Mouse (Mus musculus) right cerebral cortex, postnatal 36 days (tissue): ENCODE results near the gene Plbd2.

Experiments used
- DNase-seq, 2 experiments: peaks; one replicate each; pipeline ENCODE4 v3.0.0; 2022; ENCODE audit warnings: low spot score in 2 of 2, mixed read lengths in 1 of 2

Plbd2 gene

DNA sequence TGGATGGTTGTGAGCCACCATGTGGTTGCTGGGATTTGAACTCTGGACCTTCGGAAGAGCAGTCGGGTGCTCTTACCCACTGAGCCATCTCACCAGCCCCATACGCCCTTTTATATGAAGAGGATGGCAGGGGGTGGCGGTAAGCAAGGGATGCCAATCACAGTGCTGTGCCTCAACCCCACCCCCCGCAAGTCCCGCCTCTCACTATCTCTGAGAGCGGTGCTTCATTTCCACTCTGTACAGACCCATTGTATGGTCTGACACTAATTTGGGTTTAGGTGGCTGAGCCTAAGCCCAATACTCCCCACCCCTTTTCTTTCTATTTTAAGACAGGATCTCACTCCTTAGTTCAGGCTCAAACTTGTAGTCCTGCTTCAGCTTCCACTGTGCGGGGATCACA, 27.6 kb downstream of the Plbd2 start:
- no peak for DNase-seq

DNA sequence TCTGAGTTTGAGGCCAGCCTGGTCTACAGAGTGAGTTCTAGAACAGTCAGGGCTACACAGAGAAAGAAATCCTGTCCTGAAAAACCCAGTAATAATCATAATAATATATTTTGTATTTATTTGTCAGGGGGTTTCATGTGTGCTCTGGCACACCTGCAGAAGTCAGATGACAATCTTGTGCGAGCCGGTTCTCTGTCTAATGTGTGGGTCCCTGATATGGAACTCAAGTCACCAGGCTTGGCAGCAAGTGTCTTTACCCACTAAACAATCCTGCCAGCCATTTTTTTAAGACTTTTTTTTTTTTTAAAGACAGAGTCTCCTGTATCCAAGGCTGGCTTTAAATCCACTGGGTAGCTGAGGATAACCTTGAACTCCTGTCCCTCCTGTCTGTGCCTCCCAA, 30.1 kb downstream of the Plbd2 start:
- DNase-seq: no peak

DNA sequence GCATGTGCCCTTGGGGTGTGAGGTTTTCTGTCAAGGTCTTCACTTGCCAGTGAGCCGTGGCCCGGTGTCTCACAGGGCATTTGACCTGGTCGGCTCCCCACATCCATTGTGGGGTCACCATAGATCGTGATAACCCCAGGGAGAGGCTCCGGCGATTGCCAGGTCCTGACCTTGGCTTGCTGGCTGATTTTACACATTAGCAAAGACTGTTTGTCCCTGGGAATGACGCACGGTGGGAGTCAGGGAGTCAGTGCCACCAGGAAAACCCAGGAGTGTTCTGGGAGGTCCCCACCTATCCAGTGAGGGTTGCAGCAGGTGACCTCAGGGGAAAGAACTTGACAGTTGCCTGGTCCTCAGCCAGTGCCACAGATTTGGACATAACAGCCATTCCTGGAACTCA, 30.7 kb downstream of the Plbd2 start, which contains the start of gene Sdsl:
Gene Sdsl (minus strand): TSS at position 41 of the 400 bp plus-strand sequence.
- no peak for DNase-seq

DNA sequence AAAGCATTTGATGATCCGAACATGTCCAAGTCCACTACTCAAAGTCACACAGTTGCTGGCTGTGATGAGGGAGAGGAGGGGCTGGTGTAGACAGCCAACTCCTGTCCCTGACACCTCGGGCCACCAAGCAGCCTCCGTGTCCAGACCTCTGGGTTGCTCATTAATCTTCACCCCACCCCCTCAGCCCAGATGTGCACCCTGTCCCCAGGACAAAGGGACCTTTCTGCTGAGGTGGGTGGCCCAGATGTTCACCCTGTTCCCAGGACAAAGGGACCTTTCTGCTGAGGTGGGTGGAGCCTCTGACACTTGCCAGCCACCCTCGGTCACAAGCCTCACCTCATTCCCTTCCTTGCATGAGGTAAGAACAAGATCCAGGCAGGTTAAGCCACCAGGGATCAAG, 31.9 kb downstream of the Plbd2 start:
- DNase-seq: no peak

DNA sequence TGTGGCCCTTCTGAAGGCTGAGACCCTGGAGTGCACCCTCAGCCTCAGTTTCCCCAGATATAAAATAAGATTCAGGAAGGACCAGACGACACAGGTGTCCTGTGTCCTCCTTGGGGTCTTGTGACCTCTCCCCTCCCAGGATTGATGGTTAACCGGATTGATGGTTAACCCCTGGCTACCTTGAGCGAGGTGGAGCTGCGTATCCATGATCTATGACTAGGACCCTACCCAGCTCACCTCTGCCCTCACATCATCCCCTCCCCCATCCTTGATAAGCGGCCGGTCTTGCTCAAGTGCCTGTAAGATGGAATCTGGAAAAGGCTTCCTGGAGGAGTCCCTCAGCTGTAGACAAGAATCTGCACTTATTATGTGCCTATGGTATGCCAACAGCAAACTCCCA, 34.6 kb downstream of the Plbd2 start:
- DNase-seq: no peak

DNA sequence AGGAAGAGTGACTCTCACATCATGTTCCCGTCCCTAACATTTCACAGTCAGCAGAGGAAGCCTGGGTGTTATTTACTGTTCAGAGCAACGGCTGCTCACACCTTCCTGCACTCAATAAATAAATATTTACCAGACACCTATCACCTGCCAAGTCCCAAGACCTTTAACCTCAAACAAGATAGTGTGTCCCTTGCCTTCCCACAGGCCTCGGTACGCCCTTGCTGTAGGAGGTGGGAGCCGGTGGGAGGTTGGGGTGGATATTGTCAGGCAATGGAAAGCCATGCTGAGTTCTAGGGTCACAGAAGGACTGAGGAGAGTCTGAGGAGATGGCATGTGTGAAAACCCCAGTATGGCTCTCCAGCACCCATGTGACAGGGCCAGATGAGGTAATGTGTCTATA, 35.1 kb downstream of the Plbd2 start:
- no peak for DNase-seq

DNA sequence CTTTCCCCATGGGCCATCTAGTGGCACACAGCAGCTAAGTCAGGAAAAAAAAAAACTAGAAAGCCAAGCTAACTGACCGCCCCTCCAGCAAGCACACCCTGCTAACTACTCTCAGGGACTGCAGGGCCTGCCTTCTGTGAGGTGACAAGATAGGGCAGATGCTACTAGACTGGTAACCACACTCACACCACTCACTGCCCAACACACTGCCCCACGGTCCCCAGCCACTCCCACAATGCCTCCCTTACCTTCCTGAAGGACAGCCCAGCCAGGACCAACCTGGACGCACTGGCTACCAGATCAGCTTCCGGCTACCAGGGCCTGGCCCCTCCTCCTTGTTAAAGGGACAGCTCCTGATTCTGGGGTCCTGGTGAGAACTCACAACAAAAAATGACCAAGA, 36.4 kb downstream of the Plbd2 start:
- no peak for DNase-seq

DNA sequence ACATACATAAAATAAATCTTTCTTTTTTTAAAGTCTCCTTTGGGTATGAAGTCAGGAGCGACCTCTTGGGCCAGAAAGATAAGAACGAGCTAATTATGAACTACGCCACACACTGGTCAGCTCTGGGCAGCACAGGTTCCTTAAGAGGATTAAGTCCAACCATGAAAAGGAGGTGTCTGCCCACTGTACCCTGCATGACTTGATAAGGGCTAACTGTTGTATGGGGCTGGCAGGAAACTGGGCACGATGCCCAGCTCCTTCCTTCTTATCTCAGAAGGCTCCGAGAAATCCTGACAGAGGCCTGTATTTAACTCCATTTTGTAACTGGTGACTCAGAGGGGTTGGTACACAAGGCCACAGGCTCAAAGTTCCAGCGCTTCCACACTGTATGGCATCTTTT, 37.6 kb downstream of the Plbd2 start:
- no peak for DNase-seq

DNA sequence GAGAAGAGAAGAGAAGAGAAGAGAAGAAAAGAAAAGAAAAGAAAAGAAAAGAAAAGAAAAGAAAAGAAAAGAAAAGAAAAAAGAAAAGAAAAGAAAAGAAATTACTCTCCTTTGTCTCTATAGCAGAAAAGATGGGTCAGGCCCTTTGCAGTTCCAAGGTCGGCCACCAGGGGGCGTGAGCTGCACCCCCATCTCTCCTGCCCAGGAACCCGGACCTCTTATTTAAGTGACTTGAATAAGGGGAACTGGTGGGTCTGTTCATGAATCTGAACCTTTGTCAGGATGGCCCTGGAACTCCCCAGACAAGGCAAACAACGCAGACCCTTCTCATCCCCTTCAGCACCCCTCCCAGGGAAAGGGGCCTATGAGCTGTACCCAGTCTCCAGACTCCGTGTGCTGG, 38.4 kb downstream of the Plbd2 start:
- DNase-seq: no peak

DNA sequence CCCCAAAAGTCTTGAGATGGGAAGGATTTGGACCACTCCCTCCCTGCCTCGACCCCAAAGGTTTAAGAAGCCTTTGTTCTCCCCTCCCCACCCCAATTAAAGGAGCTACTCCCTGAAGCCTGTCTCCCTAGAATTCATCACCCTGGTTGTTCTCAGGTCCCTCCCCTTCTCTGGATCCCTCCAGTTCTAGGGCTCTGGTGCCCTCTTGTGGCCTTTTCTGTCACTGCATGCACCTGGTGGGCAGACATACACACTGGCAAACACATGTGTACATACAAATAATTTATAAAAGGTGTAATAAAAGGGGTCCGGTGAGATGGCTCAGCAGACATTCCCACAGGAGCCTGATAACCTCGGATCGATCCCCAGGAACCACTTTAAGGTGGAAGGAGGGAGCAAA, 39.1 kb downstream of the Plbd2 start:
- DNase-seq: no peak

DNA sequence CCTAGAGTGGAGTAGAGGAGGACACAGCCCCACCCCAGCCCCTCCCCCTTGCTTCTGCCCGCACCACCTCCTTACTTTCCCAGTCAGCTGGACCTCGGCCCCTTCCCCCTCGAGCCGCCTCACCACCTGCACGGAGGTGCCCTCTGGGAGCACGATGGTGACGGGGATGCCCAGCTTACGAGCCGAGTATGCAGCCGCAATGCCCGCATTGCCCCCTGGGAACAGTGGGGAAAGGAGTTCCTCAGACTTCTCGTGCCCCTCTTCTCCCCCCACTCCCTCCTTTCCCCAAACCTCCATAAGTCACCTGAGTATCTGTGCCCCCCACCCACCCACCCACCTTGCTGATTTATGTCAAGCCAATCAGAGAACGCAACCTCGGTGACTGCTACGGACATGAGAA, 41.5 kb downstream of the Plbd2 start:
- no peak for DNase-seq

DNA sequence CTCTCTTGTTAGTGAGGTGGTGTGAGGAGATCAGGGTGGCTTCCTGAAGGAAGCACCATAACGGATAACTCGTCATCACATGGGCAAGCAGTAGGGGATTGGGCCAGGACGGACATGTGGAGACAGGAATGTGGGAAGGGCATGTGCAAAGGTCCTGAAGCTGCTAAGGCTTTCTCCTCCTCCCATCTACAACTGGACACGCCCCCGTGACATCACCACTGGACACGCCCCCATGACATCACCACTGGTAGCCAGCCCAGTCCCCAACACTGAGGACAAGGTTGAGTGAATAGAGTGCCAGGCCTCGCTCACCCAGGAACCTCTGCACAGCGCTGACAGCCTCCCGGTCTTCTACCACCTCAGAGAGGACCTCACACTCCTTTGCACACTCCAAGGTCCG, 44.3 kb downstream of the Plbd2 start:
- no peak for DNase-seq

DNA sequence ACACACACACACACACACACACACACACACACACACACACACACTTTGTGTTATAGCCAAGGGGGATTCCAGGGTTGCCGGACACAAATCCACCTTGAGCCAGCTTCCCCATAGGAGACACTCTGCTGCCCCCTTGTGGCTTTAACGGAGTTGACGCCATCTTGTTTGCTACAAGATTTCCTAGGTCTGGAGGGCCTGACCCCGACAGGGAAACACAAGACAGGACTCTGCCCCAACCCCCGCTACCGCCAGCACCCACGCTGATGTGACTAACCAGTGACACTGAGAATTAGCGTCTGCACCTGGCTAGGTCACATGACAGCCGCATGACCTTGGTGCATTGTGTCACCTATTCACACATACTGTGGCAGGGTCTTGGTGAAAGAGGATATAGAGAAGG, 45.8 kb downstream of the Plbd2 start:
- DNase-seq: peak; percentile 20 to 34

DNA sequence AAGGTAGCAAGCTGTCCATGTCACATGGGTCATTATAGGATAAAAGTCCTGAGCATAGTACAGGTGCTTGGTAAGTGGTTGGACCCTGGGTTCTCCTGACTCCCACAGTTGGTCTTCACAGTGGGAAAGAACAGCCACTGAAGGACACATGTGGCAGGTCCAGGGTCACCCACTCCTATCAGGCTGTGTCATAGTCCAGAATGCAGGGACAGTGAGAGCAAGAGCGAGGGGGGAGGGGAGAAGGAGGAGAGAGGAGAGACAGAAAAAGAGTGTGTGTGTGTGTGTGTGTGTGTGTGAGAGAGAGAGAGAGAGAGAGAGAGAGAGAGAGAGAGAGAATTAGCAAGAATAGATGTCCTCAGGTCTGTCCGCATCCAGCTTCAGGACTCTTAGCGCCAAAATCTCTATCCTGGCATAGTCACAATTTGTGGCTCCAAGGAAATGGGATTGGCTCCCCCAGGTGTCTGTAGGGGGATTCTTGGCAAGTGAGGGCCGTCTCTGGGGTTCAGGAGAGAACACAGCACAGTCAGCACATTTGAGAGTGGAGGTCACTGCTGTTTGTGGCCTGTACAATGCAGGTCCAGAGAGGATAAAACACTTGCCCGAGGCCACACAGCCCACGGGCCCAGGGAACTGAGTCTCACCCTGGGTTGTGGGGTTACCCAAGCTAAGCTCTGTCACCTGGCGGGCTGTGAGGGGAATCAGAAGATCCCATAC, 46.4 kb downstream of the Plbd2 start:
- no peak for DNase-seq

DNA sequence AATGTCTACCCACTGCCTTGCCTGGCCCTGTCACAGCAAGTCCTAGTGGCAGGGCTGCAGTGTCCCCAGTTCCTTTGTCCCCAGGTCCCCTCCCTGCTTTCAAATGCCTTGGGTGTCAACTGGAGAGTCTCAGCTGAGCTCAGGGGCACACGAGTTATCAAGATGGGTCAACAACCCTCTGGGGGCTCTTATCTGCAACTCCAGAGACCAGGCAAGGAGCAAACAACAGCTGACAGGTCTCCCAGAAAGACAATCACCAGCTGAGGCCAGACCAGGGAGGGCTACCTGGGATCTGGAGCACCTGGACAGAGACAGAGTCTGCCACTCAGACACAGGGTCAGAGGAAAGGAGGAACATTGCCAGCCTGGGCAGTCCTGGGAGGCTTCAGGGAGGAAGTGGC, 47.2 kb downstream of the Plbd2 start:
- DNase-seq: no peak

DNA sequence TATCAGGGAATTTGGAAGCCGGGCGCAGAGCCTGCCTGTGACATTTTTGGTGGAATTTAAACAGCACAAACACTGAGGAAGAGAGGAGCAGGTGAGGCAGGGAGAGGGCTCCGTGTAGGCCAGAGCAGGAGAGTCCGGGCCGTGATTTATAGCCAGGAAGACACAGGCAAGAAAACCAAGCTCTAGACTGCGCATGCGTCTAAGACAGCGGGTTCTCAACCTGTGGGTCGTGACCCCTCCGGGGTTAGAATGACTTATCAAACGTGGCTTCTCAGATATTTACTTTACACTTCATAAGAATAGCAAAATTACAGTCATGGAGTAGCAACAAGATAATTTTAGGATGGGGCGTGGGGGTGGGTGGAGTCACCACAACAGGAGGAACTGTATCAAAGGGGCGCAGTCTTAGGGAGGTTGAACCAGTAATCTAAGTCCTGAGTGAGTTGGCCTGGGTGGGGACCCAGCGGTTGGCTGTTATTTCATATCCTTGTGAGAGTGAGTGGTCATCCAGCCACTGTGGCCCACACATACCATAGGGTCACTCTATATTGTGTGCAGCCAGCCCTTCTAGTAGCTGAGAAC, 48.6 kb downstream of the Plbd2 start:
- DNase-seq: no peak

DNA sequence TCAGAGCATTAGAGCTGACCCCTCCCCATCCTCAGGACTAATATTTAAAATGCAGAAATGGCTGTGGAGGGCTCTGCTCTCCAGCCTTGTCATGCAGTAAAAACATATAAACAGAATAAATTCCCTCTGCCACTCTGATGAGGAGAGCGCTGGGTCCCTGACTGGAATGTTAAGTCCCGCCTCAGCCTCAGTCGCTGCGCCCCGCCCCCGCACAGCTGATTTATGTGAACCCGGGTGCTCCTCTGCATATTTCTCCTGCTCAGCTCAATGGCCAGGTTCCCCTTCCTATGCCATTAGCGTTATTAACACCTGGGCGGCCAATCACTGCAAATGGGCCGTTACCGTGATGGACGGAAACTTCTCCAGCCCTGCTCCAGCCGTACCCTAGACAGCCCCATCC, 56.1 kb downstream of the Plbd2 start:
- DNase-seq: no peak

DNA sequence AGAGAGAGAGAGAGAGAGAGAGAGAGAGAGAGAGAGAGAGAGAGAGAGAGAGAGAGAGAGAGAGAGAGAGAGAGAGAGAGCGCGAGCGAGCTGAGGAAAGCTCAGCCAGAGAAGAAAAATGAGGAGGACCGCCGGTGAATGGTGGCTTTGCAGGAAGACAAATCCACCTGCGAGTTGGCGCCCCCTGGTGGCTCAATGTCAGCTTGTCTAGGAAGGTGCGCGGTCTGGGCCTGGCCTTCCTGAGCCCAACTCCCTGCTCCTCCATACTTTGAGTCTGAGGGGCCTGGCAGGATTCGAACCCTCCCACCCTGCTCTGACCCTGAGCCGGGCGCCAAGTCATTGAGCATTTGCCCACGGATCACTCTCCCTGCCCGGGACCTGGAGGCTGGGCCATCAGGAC, 62.7 kb downstream of the Plbd2 start:
- peak; percentile 66 to 76 for DNase-seq

DNA sequence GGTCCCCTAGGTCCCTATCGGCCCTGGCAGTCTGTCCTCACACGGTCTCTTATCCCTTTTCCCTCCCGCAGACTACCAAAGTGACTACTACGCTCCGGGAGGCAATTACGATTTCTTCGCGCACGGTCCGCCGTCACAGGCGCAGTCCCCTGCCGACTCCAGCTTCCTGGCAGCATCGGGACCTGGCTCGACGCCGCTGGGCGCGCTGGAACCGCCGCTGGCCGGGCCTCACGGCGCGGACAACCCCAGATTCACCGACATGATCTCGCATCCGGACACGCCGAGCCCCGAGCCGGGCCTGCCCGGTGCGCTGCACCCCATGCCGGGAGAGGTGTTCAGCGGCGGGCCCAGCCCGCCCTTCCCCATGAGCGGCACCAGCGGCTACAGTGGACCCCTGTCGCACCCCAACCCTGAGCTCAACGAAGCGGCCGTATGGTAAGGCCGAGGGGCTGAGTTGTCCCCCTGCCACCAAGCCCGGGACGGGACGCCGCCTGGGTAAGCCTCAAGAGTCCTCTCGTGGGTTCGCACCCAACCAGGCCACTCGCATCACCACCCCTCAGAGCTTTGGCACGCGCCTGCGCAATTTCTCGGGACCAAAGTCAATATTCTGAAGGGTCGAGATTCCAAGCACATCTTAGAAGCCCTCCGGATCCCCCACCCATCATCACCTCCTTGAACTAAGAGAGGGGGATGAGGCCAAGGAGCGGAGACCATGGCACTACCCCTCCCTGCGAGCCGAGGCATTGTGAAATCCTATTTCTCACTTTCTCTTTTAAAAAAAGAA, 63.3 kb downstream of the Plbd2 start:
- DNase-seq: no peak

DNA sequence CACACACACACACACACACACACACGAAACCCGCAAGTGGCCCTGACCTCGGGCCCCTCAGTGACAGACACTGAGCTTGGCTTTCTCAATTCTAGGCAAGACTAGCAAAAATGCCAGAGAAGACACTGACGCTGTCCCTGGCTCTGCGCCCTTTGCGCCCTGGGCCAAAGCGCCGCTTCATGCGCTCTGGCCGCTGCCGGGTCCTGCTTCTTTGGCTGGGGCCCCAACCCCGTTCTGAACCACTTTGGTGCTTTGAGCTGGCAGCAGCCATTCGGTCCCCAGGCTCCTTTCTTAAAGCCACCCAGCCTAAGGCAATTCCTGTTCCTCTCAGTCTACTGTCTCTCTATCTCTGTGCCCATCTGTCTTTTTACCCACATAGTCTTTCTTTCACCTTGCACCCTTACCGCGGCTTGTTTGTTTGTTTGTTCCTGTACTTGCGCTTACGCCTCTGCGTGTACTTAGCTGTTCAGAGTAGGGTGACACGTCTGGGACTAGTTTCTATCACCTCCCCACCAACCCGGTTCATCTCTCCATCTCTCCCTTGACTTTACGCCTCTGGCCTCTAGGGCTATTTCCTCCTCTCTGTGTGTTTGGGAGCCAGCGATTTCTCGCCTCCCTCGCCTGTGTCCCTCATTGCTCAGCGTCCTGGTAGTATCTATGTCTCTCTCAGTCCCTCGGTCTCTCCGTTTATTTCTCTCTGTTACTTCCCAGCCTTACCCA, 64.3 kb downstream of the Plbd2 start:
- DNase-seq: no peak

DNA sequence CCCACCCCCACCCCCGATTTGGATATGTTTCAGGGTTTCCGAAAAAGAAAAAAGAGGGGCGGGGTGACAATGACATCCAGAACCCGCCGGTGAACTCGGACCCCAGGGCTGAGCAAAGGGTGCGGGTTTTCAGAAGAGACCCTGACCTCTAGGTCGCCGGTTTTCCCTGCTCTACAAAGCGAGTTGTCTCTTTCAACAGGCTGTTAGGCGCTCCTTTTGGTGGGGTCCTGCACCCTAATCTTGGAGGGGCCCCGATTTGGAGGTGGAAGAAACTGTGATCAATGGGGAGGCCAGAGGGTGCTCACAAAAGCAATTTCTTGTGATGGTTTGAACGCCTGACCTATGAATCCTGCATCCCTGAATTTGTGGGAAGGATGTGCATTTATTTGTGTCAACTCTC, 65.0 kb downstream of the Plbd2 start:
- no peak for DNase-seq

DNA sequence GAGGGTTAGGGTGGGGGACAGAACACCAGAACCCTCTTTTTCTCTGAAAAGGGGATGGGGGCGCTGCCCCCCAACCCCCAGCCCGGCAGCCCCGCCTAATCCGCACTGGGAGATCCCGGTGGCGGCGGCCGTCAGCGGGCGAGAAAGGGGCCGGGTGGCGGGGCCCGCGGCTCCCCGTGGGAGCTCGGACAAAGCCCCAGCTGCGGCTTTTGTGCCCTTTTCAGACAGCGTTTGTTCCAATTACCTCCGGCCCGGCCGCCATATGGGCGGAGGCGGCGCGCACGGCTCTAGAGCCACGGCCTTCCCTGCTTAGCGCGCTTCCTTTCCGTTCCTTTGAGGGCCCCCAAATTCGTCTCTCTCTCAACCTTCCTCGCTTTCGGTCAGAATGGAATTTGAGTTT, 65.4 kb downstream of the Plbd2 start:
- DNase-seq: no peak
